Mouse (Mus musculus) cerebellum, postnatal 10 days (tissue): ENCODE results near the gene Hdc.

Source experiments
- DNase-seq, 2 experiments: peaks; one replicate each; pipeline ENCODE4 v3.0.0; 2021; ENCODE audit warnings: mixed read lengths in 2 of 2

Gene Hdc

DNA sequence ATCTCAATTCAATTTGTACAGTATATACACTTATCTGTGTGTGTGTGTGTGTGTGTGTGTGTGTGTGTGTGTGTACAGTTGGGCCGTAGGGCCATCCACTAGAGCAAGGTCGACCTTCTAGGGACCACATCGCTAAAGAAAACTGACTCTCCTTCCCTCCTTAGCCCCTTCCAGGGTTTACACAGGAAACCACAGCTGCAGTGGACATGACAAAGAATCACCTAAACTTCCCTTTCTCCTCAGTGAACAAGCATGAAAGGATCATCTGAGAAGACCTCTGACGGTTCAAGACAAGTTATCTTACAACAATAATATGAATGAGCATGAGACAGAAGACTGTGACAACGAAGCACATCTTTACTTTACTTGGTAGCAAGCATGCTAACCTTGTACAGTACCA, 67.2 kb downstream of the Hdc start:
- DNase-seq, result no peak

DNA sequence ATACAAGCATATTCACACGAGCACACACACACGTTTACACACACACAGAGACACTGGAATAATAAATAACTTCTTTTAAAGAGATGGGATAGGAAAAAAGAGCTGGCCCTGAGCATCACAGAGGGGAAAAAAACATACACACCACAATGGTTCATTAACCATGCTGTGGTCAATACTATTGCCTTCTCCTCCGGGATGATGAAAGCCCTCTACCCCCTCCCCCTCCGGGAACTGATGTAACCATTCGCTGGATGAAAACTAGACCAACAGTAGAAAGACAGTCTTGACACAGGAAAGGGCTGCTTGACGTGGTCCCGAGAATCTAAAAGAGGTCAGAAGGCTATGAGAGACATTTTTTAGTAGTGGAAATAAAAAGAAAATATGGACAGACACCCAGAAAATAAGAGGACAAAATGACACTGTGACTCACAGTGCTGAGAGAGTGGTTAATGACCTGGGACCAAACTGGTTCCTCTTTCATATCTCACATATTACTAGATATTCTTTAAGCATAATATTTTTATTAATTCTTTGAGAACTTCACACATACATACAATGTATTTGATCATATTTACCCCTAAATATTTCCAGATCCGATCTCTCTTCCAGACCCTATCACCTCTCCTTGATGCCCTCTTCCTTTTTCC, 67.7 kb downstream of the Hdc start:
- DNase-seq, result no peak

DNA sequence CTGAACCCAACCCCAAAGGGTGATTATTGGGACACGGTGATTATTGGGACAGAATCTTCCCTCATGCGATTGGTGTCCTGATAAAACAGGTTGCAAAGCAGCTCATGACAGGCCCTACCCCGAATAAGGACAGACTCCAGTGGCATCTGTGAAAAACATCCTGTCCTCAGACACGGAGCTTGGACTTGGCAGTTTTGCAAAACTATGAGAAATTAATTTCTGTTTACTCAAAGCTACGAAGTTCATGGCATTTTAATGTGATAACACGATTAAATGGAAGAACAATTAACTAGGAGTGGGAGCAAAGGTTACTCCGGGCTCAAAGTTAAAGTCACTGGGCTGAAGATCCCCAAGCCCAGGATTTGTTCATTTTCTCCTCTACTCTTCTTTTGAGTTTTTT, 69.4 kb downstream of the Hdc start:
- no peak for DNase-seq

DNA sequence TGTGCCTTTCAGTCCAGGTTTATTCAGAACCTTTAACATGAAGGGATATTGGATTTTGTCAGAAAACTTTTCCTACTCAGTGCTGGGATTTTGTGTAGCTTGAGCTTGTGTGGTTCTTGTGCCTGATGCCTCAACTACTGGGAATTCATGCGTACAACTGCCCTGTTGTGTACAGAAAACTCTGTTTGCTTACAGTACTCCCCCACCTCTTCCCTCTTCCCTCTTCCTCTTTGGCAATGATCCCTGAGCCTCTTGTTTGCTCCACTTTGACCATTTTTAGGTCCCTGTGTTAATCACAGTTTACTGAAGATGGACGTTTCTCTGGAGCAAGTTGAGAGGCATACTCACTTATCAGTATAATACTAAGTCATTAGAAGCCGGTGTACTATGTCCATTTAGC, 72.7 kb downstream of the Hdc start:
- no peak for DNase-seq

DNA sequence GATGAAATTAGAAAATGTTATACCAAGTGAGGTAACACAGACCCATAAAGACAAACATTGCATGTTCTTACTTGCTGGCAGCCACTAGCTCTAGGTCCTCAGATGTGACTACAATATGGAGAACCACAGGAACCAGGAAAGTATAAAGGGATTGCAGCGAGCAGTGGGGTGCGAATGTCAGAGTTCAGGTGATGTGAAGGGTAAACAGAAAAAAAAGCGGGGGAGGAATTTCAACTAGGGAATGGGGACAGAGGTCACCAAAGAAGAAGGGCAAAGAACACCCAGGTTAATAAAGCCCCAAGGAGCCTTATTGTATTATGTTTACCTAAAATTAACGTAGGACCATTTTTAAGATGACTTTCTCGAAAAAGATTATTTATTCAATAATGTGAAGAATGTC, 73.8 kb downstream of the Hdc start:
- no peak for DNase-seq
